Mouse (Mus musculus): ENCODE results near the gene Vezf1. TPM values are rescaled to one million over a fixed set of nuclear protein-coding genes. Genes with fewer than 3 reads are reported as not detected.

Gene Vezf1
- total and polyA plus RNA-seq, 3 experiments, result 7.4 to 11.4 (median 9.8) TPM

DNA sequence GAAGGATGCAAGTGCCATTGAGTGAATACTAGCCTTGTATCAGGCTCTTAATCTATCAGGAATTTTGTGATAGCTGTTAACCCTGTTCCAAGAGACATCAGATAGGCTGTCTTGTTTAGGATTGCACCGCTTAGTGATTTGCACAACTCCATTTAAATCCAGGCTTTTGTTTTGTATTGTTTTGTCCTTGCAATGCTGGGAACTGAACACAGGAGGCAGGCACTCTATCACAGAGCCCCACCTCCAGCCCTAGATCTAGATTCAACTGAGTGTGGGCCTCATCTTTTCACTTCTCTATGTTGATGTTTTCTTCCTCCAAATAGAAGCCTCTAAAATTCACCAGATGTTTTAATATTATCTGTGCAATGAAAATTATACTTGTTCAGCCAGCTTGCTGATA, 7.6 kb downstream of the Vezf1 start:
- H3K36me3 ChIP-seq (replicated peaks in 1 of 2; ENCODE audit: control insufficient read depth in 1 of 2, insufficient read depth in 1 of 2, low read length in 1 of 2), result peaks cover 54 to 69% of the 10 kb centered on the region in 2 experiments
- in situ Hi-C loops (cut with MboI; ENCODE audit: low pct_ligation_motif_present, low pct_unique_long_range_greater_than_20kb, low sequenced_read_pairs) (loop anchor here (5.0 kb wide), 1 partner anchor 37 kb away; no protein-coding TSS in a partner anchor), dilution Hi-C loops (cut with MboI; ENCODE audit: extremely low pct_ligation_motif_present, extremely low pct_unique_long_range_greater_than_20kb, low sequenced_read_pairs) (no loop called here)
- DNase-seq (ENCODE audit: extremely low read depth), result no peak
- no peak overlapping the region for H3K9ac ChIP-seq (ENCODE audit: insufficient read depth, low read depth)
- TF ChIP-seq JUND (conservative IDR thresholded peaks at IDR 0.05; ENCODE audit: low read depth, low read length), result no peak
- no peak for TF ChIP-seq HCFC1 (IDR thresholded peaks at IDR 0.05; ENCODE audit: low read depth, low read length)
- TF ChIP-seq MXI1 (IDR thresholded peaks at IDR 0.05; ENCODE audit: low read depth, low read length), result no peak
- no peak for TF ChIP-seq ELF1 (IDR thresholded peaks at IDR 0.05; ENCODE audit: low read depth, low read length)
- TF ChIP-seq SIN3A (IDR thresholded peaks at IDR 0.05; ENCODE audit: low read length), result no peak
- no peak for TF ChIP-seq CHD2 (IDR thresholded peaks at IDR 0.05; ENCODE audit: low read length)
- TF ChIP-seq ETS1 (conservative IDR thresholded peaks at IDR 0.05; ENCODE audit: low read depth, low read length), result no peak
- no peak for TF ChIP-seq MEF2A (IDR thresholded peaks at IDR 0.05; ENCODE audit: borderline replicate concordance, low read depth, low read length)
- TF ChIP-seq JUN (IDR thresholded peaks at IDR 0.05; ENCODE audit: insufficient read depth, low read depth, low read length), result no peak
- no peak for TF ChIP-seq TBP (conservative IDR thresholded peaks at IDR 0.05; ENCODE audit: low read depth, low read length)
- no peak for TF ChIP-seq POLR2AphosphoS2 (IDR thresholded peaks at IDR 0.05; ENCODE audit: low read depth, low read length)
- no peak for TF ChIP-seq UBTF (IDR thresholded peaks at IDR 0.05; ENCODE audit: low read depth, low read length)
- no peak for TF ChIP-seq ZMIZ1 (IDR thresholded peaks at IDR 0.05; ENCODE audit: low read depth, low read length)
- no peak for TF ChIP-seq BHLHE40 (IDR thresholded peaks at IDR 0.05; ENCODE audit: low read depth, low read length)
- TF ChIP-seq MAX (IDR thresholded peaks at IDR 0.05; ENCODE audit: low read length), result no peak
- TF ChIP-seq IRF4 (IDR thresholded peaks at IDR 0.05; ENCODE audit: low read depth, low read length), result no peak
- H3K27me3 ChIP-seq (replicated peaks), result no peaks in the 10 kb centered on the region
- H3K27ac ChIP-seq (ENCODE audit: insufficient read depth, low read depth), result no peak overlapping the region
- no peak overlapping the region for H3K4me3 ChIP-seq (replicated peaks in 1 of 3; ENCODE audit: low read depth in 2 of 3, low read length in 2 of 3, poor library complexity in 1 of 3)
- H3K4me2 ChIP-seq (ENCODE audit: insufficient read depth, low read depth, poor library complexity, severe bottlenecking), result no peak overlapping the region
- peaks cover 2 to 15% of the 10 kb centered on the region in 2 experiments; a peak in 3 of 4 replicates for H3K4me1 ChIP-seq (ENCODE audit: control insufficient read depth in 1 of 2, insufficient read depth in 2 of 2)
- H3K9me3 ChIP-seq (replicated peaks; ENCODE audit: low read length), result no peaks in the 10 kb centered on the region
- peaks cover 30% of the 10 kb centered on the region for H3K79me2 ChIP-seq (replicated peaks; ENCODE audit: control insufficient read depth, extremely low read depth, insufficient read depth, poor library complexity, severe bottlenecking)

DNA sequence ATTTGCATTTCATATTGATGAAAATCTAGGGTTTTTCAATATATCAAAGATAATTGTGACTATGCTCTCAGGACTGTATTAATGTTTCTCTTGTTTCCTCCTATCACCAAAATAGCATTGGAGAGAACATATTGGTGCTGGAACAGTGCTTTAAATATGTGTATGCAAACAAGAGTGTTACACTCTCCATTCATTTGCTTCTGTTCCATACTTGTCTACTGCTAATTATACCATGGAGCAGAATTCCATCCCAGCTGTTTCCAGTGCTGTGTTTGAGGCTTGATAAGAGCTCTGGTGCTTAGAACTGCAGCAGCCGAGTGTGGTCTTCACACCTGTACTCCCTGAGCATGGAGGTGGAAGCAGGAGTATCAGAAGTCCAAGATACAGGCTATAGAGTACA, 8.3 kb downstream of the Vezf1 start:
- no peak overlapping the region for H3K4me3 ChIP-seq (replicated peaks in 1 of 3; ENCODE audit: low read depth in 2 of 3, low read length in 2 of 3, poor library complexity in 1 of 3)
- no peaks in the 10 kb centered on the region for H3K9me3 ChIP-seq (replicated peaks; ENCODE audit: low read length)
- H3K36me3 ChIP-seq (replicated peaks in 1 of 2; ENCODE audit: control insufficient read depth in 1 of 2, insufficient read depth in 1 of 2, low read length in 1 of 2), result peaks cover 59 to 76% of the 10 kb centered on the region in 2 experiments
- dilution Hi-C loops (cut with MboI; ENCODE audit: extremely low pct_ligation_motif_present, extremely low pct_unique_long_range_greater_than_20kb, low sequenced_read_pairs), result no loop called here
- in situ Hi-C loops (cut with MboI; ENCODE audit: low pct_ligation_motif_present, low pct_unique_long_range_greater_than_20kb, low sequenced_read_pairs), result loop anchor here (5.0 kb wide), 1 partner anchor 36 kb away; no protein-coding TSS in a partner anchor
- no peak overlapping the region for H3K27ac ChIP-seq (ENCODE audit: insufficient read depth, low read depth)
- TF ChIP-seq ZNF384 (IDR thresholded peaks at IDR 0.05; ENCODE audit: low read depth, low read length) (no peak), TBP (conservative IDR thresholded peaks at IDR 0.05; ENCODE audit: low read depth, low read length) (no peak), POLR2AphosphoS2 (IDR thresholded peaks at IDR 0.05; ENCODE audit: low read depth, low read length) (no peak), ELF1 (IDR thresholded peaks at IDR 0.05; ENCODE audit: low read depth, low read length) (no peak), SIN3A (IDR thresholded peaks at IDR 0.05; ENCODE audit: low read length) (no peak), GABPA (IDR thresholded peaks at IDR 0.05; ENCODE audit: insufficient replicate concordance, low read depth, low read length) (no peak), RCOR1 (conservative IDR thresholded peaks at IDR 0.05; ENCODE audit: low read depth, low read length) (no peak), TCF12 (IDR thresholded peaks at IDR 0.05; ENCODE audit: low read depth, low read length) (no peak), CHD2 (IDR thresholded peaks at IDR 0.05; ENCODE audit: low read length) (no peak), KAT2A (IDR thresholded peaks at IDR 0.05; ENCODE audit: insufficient replicate concordance, low read length) (no peak), NRF1 (IDR thresholded peaks at IDR 0.05; ENCODE audit: low read depth, low read length) (no peak), ZC3H11A (IDR thresholded peaks at IDR 0.05; ENCODE audit: low read depth, low read length) (no peak), RAD21 (IDR thresholded peaks at IDR 0.05; ENCODE audit: low read depth, low read length) (no peak), UBTF (IDR thresholded peaks at IDR 0.05; ENCODE audit: low read depth, low read length) (no peak), SMC3 (IDR thresholded peaks at IDR 0.05; ENCODE audit: low read depth, low read length) (no peak), MEF2A (IDR thresholded peaks at IDR 0.05; ENCODE audit: borderline replicate concordance, low read depth, low read length) (no peak), BHLHE40 (IDR thresholded peaks at IDR 0.05; ENCODE audit: low read depth, low read length) (no peak), EP300 (IDR thresholded peaks at IDR 0.05; ENCODE audit: low read length) (no peak), E2F4 (IDR thresholded peaks at IDR 0.05; ENCODE audit: insufficient replicate concordance, low read depth, low read length) (no peak)
- no peak overlapping the region for H3K4me2 ChIP-seq (ENCODE audit: insufficient read depth, low read depth, poor library complexity, severe bottlenecking)
- no peak for DNase-seq (ENCODE audit: extremely low read depth)
- H3K27me3 ChIP-seq (replicated peaks), result no peaks in the 10 kb centered on the region
- H3K9ac ChIP-seq (ENCODE audit: insufficient read depth, low read depth), result no peak overlapping the region
- H3K4me1 ChIP-seq (ENCODE audit: control insufficient read depth in 1 of 2, insufficient read depth in 2 of 2), result peaks cover 0 to 8% of the 10 kb centered on the region in 2 experiments; a peak in 2 of 4 replicates
- peaks cover 23% of the 10 kb centered on the region for H3K79me2 ChIP-seq (replicated peaks; ENCODE audit: control insufficient read depth, extremely low read depth, insufficient read depth, poor library complexity, severe bottlenecking)
